Mouse (Mus musculus) olfactory bulb, adult 2 months (tissue): Measurements from ENCODE around the gene Kcnq1. TPM values are rescaled to one million over a fixed set of nuclear protein-coding genes. Genes with fewer than 3 reads are reported as not detected.

ENCODE experiments used
- H3K27ac ChIP-seq: fragments of 200-500 bp; 2 replicates; pipeline ENCODE4 v1.5.1; 2012; ENCODE audit warnings: low read depth, low read length; ENCODE audit not compliant: insufficient read depth
- H3K4me1 ChIP-seq: fragments of 200-500 bp; 2 replicates; pipeline ENCODE4 v1.6.1; 2012; ENCODE audit warnings: low read length; ENCODE audit not compliant: control insufficient read depth, insufficient read depth
- H3K4me3 ChIP-seq: fragments of 200-500 bp; 2 replicates; pipeline ENCODE4 v1.5.1; 2012; ENCODE audit warnings: mild to moderate bottlenecking, low read depth, low read length, moderate library complexity; ENCODE audit not compliant: insufficient read depth
- CTCF ChIP-seq: fragments of 200-500 bp; IDR thresholded peaks from 2 replicates; pipeline ENCODE4 v1.5.1; 2012; ENCODE audit warnings: low read depth, mild to moderate bottlenecking, low read length, moderate library complexity; ENCODE audit not compliant: insufficient read depth
- POLR2A ChIP-seq: fragments of 200-500 bp; IDR thresholded peaks from 2 replicates; pipeline ENCODE4 v1.6.1; 2012; ENCODE audit warnings: mild to moderate bottlenecking, low read depth, low read length, moderate library complexity; ENCODE audit not compliant: insufficient read depth
- WGBS: fragments of 180-500 bp; shearing (Covaris S2); methylation state at CpG from one replicate; pipeline ENCODE4 v1.1.7; 2018; 5-methylcytosine and 5-hydroxymethylcytosine counted together
- polyA plus RNA-seq: library from polyadenylated mRNA; stranded (reverse); fragments of >200 nt; gene quantifications from 2 replicates; pipeline ENCODE4 v1.2.4, GENCODE M21; 2012; ENCODE audit warnings: low replicate concordance; ENCODE audit not compliant: missing spikeins, insufficient read depth, insufficient read length

Kcnq1 gene
- polyA plus RNA-seq, 1 experiment = not detected

- no peak overlapping the region for H3K27ac ChIP-seq
- H3K4me1 ChIP-seq = peaks cover 23% of the 10 kb centered on the region
- WGBS = 96% methylated on average over 3 of the region's 3 CpGs
- H3K4me3 ChIP-seq = no peak overlapping the region
- no peak for TF ChIP-seq CTCF
- no peak for TF ChIP-seq POLR2A
Measured at GRCm38 (mm10) chr7:143300681-143301080, 194.5 kb downstream of the Kcnq1 start.

- Histone ChIP-seq H3K27ac (no peak overlapping the region), H3K4me1 (peaks cover 28% of the 10 kb centered on the region), H3K4me3 (no peak overlapping the region)
- TF ChIP-seq POLR2A (no peak), CTCF (no peak)
- 71% methylated on average over 7 of the region's 7 CpGs for WGBS
Measured at GRCm38 (mm10) chr7:143302156-143302555, 196.0 kb downstream of the Kcnq1 start.

GRCm38 (mm10) chr7:143302593-143303238, 196.6 kb downstream of the Kcnq1 start:
- Histone ChIP-seq H3K4me3 (no peak overlapping the region), H3K27ac (no peak overlapping the region), H3K4me1 (peaks cover 28% of the 10 kb centered on the region)
- TF ChIP-seq POLR2A (no peak), CTCF (no peak)
- 68% methylated on average over 9 of the region's 9 CpGs for WGBS

- no peak for TF ChIP-seq CTCF
- TF ChIP-seq POLR2A = no peak
- H3K4me1 ChIP-seq = peaks cover 28% of the 10 kb centered on the region
- no peak overlapping the region for H3K27ac ChIP-seq
- WGBS = over 99% methylated on average over 5 of the region's 5 CpGs
- no peak overlapping the region for H3K4me3 ChIP-seq
Measured at GRCm38 (mm10) chr7:143303557-143303956, 197.4 kb downstream of the Kcnq1 start.

GRCm38 (mm10) chr7:143305808-143306207, 199.6 kb downstream of the Kcnq1 start:
- no peak overlapping the region for H3K27ac ChIP-seq
- H3K4me3 ChIP-seq = no peak overlapping the region
- 27% methylated on average over 10 of the region's 10 CpGs for WGBS
- H3K4me1 ChIP-seq = peaks cover 22% of the 10 kb centered on the region
- TF ChIP-seq CTCF (no peak), POLR2A (no peak)

GRCm38 (mm10) chr7:143308001-143308400, 201.8 kb downstream of the Kcnq1 start:
- TF ChIP-seq CTCF = no peak
- no peak for TF ChIP-seq POLR2A
- no peak overlapping the region for H3K4me3 ChIP-seq
- WGBS = 96% methylated on average over 1 of the region's 1 CpGs

GRCm38 (mm10) chr7:143310311-143310710, 204.1 kb downstream of the Kcnq1 start:
- no peak for TF ChIP-seq POLR2A
- TF ChIP-seq CTCF = no peak
- WGBS = 84% methylated on average over 3 of the region's 3 CpGs
- H3K4me3 ChIP-seq = no peak overlapping the region
- H3K27ac ChIP-seq = no peak overlapping the region
- peaks cover 8% of the 10 kb centered on the region for H3K4me1 ChIP-seq

More at GRCm38 (mm10) chr7:143308001-143308400, 201.8 kb downstream of the Kcnq1 start:
- Histone ChIP-seq H3K4me1 (peaks cover 15% of the 10 kb centered on the region), H3K27ac (no peak overlapping the region)

- Histone ChIP-seq H3K4me3 (no peak overlapping the region), H3K4me1 (peaks cover 3% of the 10 kb centered on the region), H3K27ac (no peak overlapping the region)
- WGBS = 92% methylated on average over 8 of the region's 8 CpGs
- TF ChIP-seq CTCF (no peak), POLR2A (no peak)
Measured at GRCm38 (mm10) chr7:143310847-143311246, 204.7 kb downstream of the Kcnq1 start.

- no peak for TF ChIP-seq POLR2A
- TF ChIP-seq CTCF = no peak
- no peaks in the 10 kb centered on the region for H3K4me1 ChIP-seq
Measured at GRCm38 (mm10) chr7:143311471-143311870, 205.3 kb downstream of the Kcnq1 start.

GRCm38 (mm10) chr7:143313572-143314319, 207.6 kb downstream of the Kcnq1 start:
- H3K4me3 ChIP-seq = no peak overlapping the region
- WGBS = 83% methylated on average over 11 of the region's 11 CpGs
- H3K4me1 ChIP-seq = no peaks in the 10 kb centered on the region
- H3K27ac ChIP-seq = no peak overlapping the region
- TF ChIP-seq CTCF (no peak), POLR2A (no peak)

More at GRCm38 (mm10) chr7:143311471-143311870, 205.3 kb downstream of the Kcnq1 start:
- WGBS = 86% methylated on average over 7 of the region's 7 CpGs
- H3K27ac ChIP-seq = no peak overlapping the region
- no peak overlapping the region for H3K4me3 ChIP-seq
